Mouse (Mus musculus) cortical plate, adult 2 months (tissue): ENCODE data around the gene Eepd1.

Source experiments
- CTCF ChIP-seq: fragments of 200-500 bp; IDR thresholded peaks from 2 replicates; pipeline ENCODE4 v1.5.1; 2011; ENCODE audit warnings: mild to moderate bottlenecking, control low read depth, low read length; ENCODE audit not compliant: insufficient read depth; ENCODE audit errors: extremely low read depth
- POLR2A ChIP-seq: fragments of 200-500 bp; IDR thresholded peaks from 2 replicates; pipeline ENCODE4 v1.6.1; 2011; ENCODE audit warnings: mild to moderate bottlenecking, low read length, control low read depth; ENCODE audit not compliant: insufficient read depth; ENCODE audit errors: extremely low read depth

DNA sequence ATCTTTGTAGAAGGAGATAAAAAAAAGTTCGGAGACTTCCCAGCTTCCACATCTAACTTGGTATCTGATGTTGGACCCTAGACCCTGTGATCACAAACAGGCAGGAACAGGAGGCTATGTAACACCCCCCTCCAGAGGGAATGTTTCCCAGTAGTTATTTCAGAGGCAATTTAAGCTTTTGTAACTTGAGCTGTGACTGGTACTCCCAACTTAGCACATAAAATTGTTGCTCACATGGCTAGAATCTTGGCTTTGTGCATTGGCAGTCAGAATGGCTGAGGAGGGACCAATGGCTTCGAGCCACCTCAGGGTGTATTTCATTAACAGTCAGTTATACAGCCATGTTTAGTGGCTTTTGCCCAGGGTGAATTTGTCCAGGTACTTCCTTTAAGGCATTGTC lies 63.9 kb downstream of the Eepd1 start:
- TF ChIP-seq POLR2A: no peak
- no peak for TF ChIP-seq CTCF
